8 mouse cellular contexts compared by ENCODE assay signal in the genomic region with DNA sequence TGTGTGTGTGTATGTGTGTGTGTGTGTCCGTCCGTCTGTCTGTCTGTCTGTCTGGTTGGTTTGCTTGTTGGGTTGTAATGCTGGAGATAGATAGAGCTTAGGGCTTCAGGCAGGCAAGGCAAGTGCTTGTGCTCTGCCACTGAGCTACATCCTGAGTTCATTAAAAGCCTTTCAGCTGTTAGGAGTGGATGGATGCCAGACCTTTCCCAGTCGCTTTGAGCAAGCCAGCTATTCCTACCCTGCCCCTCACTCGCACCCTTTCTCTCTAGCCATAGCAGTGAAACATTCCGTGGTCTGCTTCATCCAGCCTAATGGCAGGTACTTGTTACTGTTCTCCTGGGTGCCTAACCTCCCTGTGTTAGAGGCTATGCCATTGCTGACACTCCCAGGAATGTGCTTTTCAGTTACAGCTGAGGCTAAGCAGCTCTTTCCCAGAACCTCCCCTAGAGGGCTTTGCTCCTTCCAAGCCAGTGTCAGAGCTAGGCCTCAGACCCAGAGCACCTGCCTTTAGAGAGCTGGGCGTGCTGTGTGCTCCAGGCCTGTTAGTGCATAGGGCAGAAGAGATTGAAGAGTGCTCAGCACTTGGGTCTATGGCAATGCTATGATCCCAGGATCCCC. TPM values are rescaled to one million over a fixed set of nuclear protein-coding genes. Genes with fewer than 3 reads are reported as not detected.
DNase-seq lines count a peak whose midpoint lies in the region; ATAC-seq lines count a peak whose summit lies in the region.

No protein-coding gene starts in this region.

- peaks cover 13% of the 10 kb centered on the region; the same call in 1 of the 2 replicates for H3K4me1 ChIP-seq in heart, embryonic 10.5 days
- peaks cover 7 to 20% of the 10 kb centered on the region in 2 experiments; a peak in 3 of 4 replicates for H3K4me1 ChIP-seq in heart, embryonic 14.5 days (ENCODE audit: control insufficient read depth in 2 of 2, insufficient read depth in 2 of 2, low read length in 2 of 2)
- peaks cover 28% of the 10 kb centered on the region for H3K4me1 ChIP-seq in lung, embryonic 16.5 days (replicated peaks; ENCODE audit: control insufficient read depth, insufficient read depth, low read length)

- no peaks in the 10 kb centered on the region for H3K27me3 ChIP-seq in heart, embryonic 10.5 days (ENCODE audit: insufficient read depth, poor library complexity, severe bottlenecking)
- no peaks in the 10 kb centered on the region for H3K27me3 ChIP-seq in heart, embryonic 14.5 days (ENCODE audit: control insufficient read depth, insufficient read depth, low read length)
- no peaks in the 10 kb centered on the region for H3K27me3 ChIP-seq in lung, embryonic 16.5 days (ENCODE audit: control insufficient read depth, insufficient read depth, low read depth, low read length)

- DNase-seq in heart, adult 11 months = peak; percentile 97
- no peak for DNase-seq in heart, embryonic 10.5 days (ENCODE audit: low spot score)
- peak; percentile 79 for DNase-seq in Muller cell, postnatal 12 days (ENCODE audit: inconsistent ontology term)
- DNase-seq in yolk sac, embryonic 10.5 days (ENCODE audit: low spot score) = no peak
- no peak for DNase-seq in frontal cortex, adult 2 months (ENCODE audit: extremely low spot score in 1 of 2, low spot score in 1 of 2)
- DNase-seq in left cerebral cortex, postnatal 10 days (ENCODE audit: extremely low spot score in 1 of 2, low spot score in 2 of 2) = no peak

- no peak for ATAC-seq in heart, embryonic 14.5 days (ENCODE audit: insufficient number of reproducible peaks, insufficient read depth, low FRiP score, low read depth)
- no peak for ATAC-seq in lung, embryonic 16.5 days (ENCODE audit: low read depth)

- H3K4me3 ChIP-seq in heart, embryonic 10.5 days = no peak overlapping the region
- no peak overlapping the region for H3K4me3 ChIP-seq in heart, embryonic 14.5 days (ENCODE audit: control insufficient read depth in 1 of 2, insufficient read depth in 1 of 2, low read depth in 1 of 2, low read length in 2 of 2)
- H3K4me3 ChIP-seq in lung, embryonic 16.5 days (ENCODE audit: low read length) = no peak overlapping the region

- peaks cover 18% of the 10 kb centered on the region for H3K36me3 ChIP-seq in heart, embryonic 10.5 days
- H3K36me3 ChIP-seq in heart, embryonic 14.5 days (ENCODE audit: control insufficient read depth, insufficient read depth, low read length) = no peaks in the 10 kb centered on the region
- H3K36me3 ChIP-seq in lung, embryonic 16.5 days (ENCODE audit: control insufficient read depth, insufficient read depth, low read length) = no peaks in the 10 kb centered on the region

- H3K9ac ChIP-seq in heart, embryonic 14.5 days (ENCODE audit: low read length) = no peak overlapping the region
- no peak overlapping the region for H3K9ac ChIP-seq in lung, embryonic 16.5 days (ENCODE audit: low read length)

- intact Hi-C loops in left cerebral cortex, postnatal 10 days (cut with DNase I) = no loop called here

- H3K27ac ChIP-seq in heart, embryonic 10.5 days = no peak overlapping the region
- H3K27ac ChIP-seq in heart, embryonic 14.5 days (replicated peaks in 1 of 2; ENCODE audit: control insufficient read depth in 1 of 2, insufficient read depth in 1 of 2, low read depth in 2 of 2, low read length in 2 of 2) = peak overlapping the region; percentile 13 to 64; a peak in 3 of 4 replicates
- peak overlapping the region; percentile 62 for H3K27ac ChIP-seq in lung, embryonic 16.5 days (ENCODE audit: low read length)

- H3K4me2 ChIP-seq in heart, embryonic 14.5 days (ENCODE audit: low read length) = no peak overlapping the region
- H3K4me2 ChIP-seq in lung, embryonic 16.5 days (ENCODE audit: low read depth, low read length) = no peak overlapping the region

- 70% methylated on average over 6 of the region's 6 CpGs for WGBS in heart, embryonic 10.5 days
- 54% methylated on average over 6 of the region's 6 CpGs for WGBS in heart, embryonic 14.5 days
- 72% methylated on average over 6 of the region's 6 CpGs for WGBS in lung, embryonic 16.5 days

- H3K9me3 ChIP-seq in heart, embryonic 10.5 days = no peaks in the 10 kb centered on the region
- H3K9me3 ChIP-seq in heart, embryonic 14.5 days (ENCODE audit: control insufficient read depth, low read length) = no peaks in the 10 kb centered on the region
- no peaks in the 10 kb centered on the region for H3K9me3 ChIP-seq in lung, embryonic 16.5 days (ENCODE audit: control insufficient read depth, low read length)

RNA-seq across cellular contexts. Expression of a gene that starts 18.1 kb away (rescaled TPM):
- polyA plus RNA-seq in heart, embryonic 10.5 days (2016; fragmentation: Nextera tagmentation; extraction: Ambion mirVana) = 103 and 119 TPM in 2 replicates
- polyA plus RNA-seq in heart, embryonic 14.5 days (2014; fragmentation: Nextera tagmentation; extraction: Ambion mirVana) = 74.6 and 75.4 TPM in 2 replicates
- 91.1 and 92.7 TPM in 2 replicates for polyA plus RNA-seq in lung, embryonic 16.5 days (2015; fragmentation: Nextera tagmentation; extraction: Ambion mirVana)
- polyA plus RNA-seq in frontal cortex, adult 2 months (2012; rRNA removed) = 78.3 and 78.6 TPM in 2 replicates
- total RNA-seq in left cerebral cortex, postnatal 10 days (2021) = 10 to 100 TPM; 78.8 to 79.4 TPM

RNA-seq across cellular contexts. Expression of a gene that starts 29.6 kb away (rescaled TPM):
- polyA plus RNA-seq in heart, embryonic 10.5 days (2016; fragmentation: Nextera tagmentation; extraction: Ambion mirVana) = 8.2 and 10.7 TPM in 2 replicates
- 5.4 and 6.3 TPM in 2 replicates for polyA plus RNA-seq in heart, embryonic 14.5 days (2014; fragmentation: Nextera tagmentation; extraction: Ambion mirVana)
- polyA plus RNA-seq in lung, embryonic 16.5 days (2015; fragmentation: Nextera tagmentation; extraction: Ambion mirVana) = 15.1 and 15.7 TPM in 2 replicates
- 11.4 and 12.5 TPM in 2 replicates for polyA plus RNA-seq in frontal cortex, adult 2 months (2012; rRNA removed)
- 1 to 10 TPM; 2.9 TPM for total RNA-seq in left cerebral cortex, postnatal 10 days (2021)

RNA-seq across cellular contexts. Expression of a gene that starts 47.5 kb away (rescaled TPM):
- polyA plus RNA-seq in heart, embryonic 10.5 days (2016; fragmentation: Nextera tagmentation; extraction: Ambion mirVana) = 103 TPM in 2 replicates
- 81.6 and 89.6 TPM in 2 replicates for polyA plus RNA-seq in heart, embryonic 14.5 days (2014; fragmentation: Nextera tagmentation; extraction: Ambion mirVana)
- polyA plus RNA-seq in lung, embryonic 16.5 days (2015; fragmentation: Nextera tagmentation; extraction: Ambion mirVana) = 150 and 170 TPM in 2 replicates
- polyA plus RNA-seq in frontal cortex, adult 2 months (2012; rRNA removed) = 124 and 144 TPM in 2 replicates
- 100 to 1,000 TPM; 140 to 143 TPM for total RNA-seq in left cerebral cortex, postnatal 10 days (2021)

RNA-seq across cellular contexts. Expression of a gene that starts 56.3 kb away (rescaled TPM):
- 66.0 and 68.5 TPM in 2 replicates for polyA plus RNA-seq in heart, embryonic 10.5 days (2016; fragmentation: Nextera tagmentation; extraction: Ambion mirVana)
- 45.4 and 45.6 TPM in 2 replicates for polyA plus RNA-seq in heart, embryonic 14.5 days (2014; fragmentation: Nextera tagmentation; extraction: Ambion mirVana)
- polyA plus RNA-seq in lung, embryonic 16.5 days (2015; fragmentation: Nextera tagmentation; extraction: Ambion mirVana) = 75.3 and 80.2 TPM in 2 replicates
- polyA plus RNA-seq in frontal cortex, adult 2 months (2012; rRNA removed) = 55.2 and 55.4 TPM in 2 replicates
- 10 to 100 TPM; 59.1 to 60.9 TPM for total RNA-seq in left cerebral cortex, postnatal 10 days (2021)

Comparison
In these comparisons a context has a peak if more than half of its experiments do, and no peak if none do; other contexts are left out.
1. DNase-seq: peak in heart, adult 11 months (single experiment) and Muller cell, postnatal 12 days (single experiment); none in heart, embryonic 10.5 days (single experiment), yolk sac, embryonic 10.5 days (single experiment), frontal cortex, adult 2 months (0 of 2) and left cerebral cortex, postnatal 10 days (0 of 2).